Mouse (Mus musculus): ENCODE measurements at regions not wholly inside any gene's neighbourhood (a gene's known extent, or its start where the extent isn't known, plus 50 kb on each side); places are given as distances from the start of the nearest gene placed in this dataset.

- WGBS, result 87% methylated on average over 3 of the region's 3 CpGs
- no peaks in the 10 kb centered on the region for H3K9me3 ChIP-seq (ENCODE audit: control insufficient read depth, low read length)
- no peak for ATAC-seq (ENCODE audit: insufficient read depth, low FRiP score, low TSS enrichment)
- no peaks in the 10 kb centered on the region for H3K36me3 ChIP-seq (ENCODE audit: control insufficient read depth, insufficient read depth, low read length)
- DNase-seq (ENCODE audit: low spot score), result no peak
- no peak overlapping the region for H3K4me3 ChIP-seq (ENCODE audit: low read depth, low read length)
- H3K9ac ChIP-seq (ENCODE audit: low read length), result no peak overlapping the region
- no peaks in the 10 kb centered on the region for H3K4me1 ChIP-seq (ENCODE audit: control insufficient read depth, insufficient read depth, low read length)
- no peaks in the 10 kb centered on the region for H3K27me3 ChIP-seq (ENCODE audit: control insufficient read depth, insufficient read depth, low read length)
- no peak overlapping the region for H3K27ac ChIP-seq (ENCODE audit: low read depth, low read length)
- H3K4me2 ChIP-seq (ENCODE audit: low read depth), result no peak overlapping the region
These were observed 81.4 kb upstream of the Eif4g2 start for GRCm38 (mm10) chr7:111164276-111164675.

- Histone ChIP-seq H3K36me3 (ENCODE audit: control insufficient read depth, insufficient read depth, low read length) (no peaks in the 10 kb centered on the region), H3K9me3 (ENCODE audit: control insufficient read depth, low read length) (no peaks in the 10 kb centered on the region), H3K27me3 (ENCODE audit: control insufficient read depth, insufficient read depth, low read length) (no peaks in the 10 kb centered on the region), H3K9ac (ENCODE audit: low read length) (no peak overlapping the region), H3K27ac (ENCODE audit: low read depth, low read length) (no peak overlapping the region), H3K4me1 (ENCODE audit: control insufficient read depth, insufficient read depth, low read length) (no peaks in the 10 kb centered on the region), H3K4me2 (ENCODE audit: low read depth) (no peak overlapping the region), H3K4me3 (ENCODE audit: low read depth, low read length) (no peak overlapping the region)
- no peak for ATAC-seq (ENCODE audit: insufficient read depth, low FRiP score, low TSS enrichment)
- 42% methylated on average over 3 of the region's 3 CpGs for WGBS
- DNase-seq (ENCODE audit: low spot score), result no peak
These were observed 81.0 kb upstream of the Eif4g2 start for GRCm38 (mm10) chr7:111163861-111164260.

DNA sequence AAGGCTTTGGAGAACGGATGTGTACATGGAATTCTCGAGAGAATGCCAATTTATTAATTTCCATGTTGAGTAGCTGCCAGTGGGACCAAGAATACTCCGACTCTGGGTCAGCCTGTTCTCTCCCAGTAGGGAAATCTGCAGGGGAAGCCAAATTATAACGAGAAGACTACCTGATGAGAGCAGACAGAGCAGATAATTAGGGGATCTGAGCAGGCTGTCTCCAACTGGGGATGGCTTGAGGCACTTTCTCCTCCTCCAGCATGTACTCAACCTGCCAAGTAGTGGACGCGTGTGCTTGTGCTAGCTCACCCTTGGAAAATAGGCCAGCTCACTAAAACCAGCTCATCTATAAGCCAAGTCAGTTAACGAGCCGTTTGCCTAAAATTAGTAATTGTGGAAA lies 80.5 kb upstream of the Eif4g2 start:
- Histone ChIP-seq H3K9ac (ENCODE audit: low read length) (no peak overlapping the region), H3K9me3 (ENCODE audit: control insufficient read depth, low read length) (no peaks in the 10 kb centered on the region), H3K4me3 (ENCODE audit: low read depth, low read length) (no peak overlapping the region), H3K36me3 (ENCODE audit: control insufficient read depth, insufficient read depth, low read length) (no peaks in the 10 kb centered on the region), H3K4me2 (ENCODE audit: low read depth) (no peak overlapping the region), H3K4me1 (ENCODE audit: control insufficient read depth, insufficient read depth, low read length) (no peaks in the 10 kb centered on the region), H3K27ac (ENCODE audit: low read depth, low read length) (no peak overlapping the region), H3K27me3 (ENCODE audit: control insufficient read depth, insufficient read depth, low read length) (no peaks in the 10 kb centered on the region)
- WGBS, result 85% methylated on average over 8 of the region's 8 CpGs
- DNase-seq (ENCODE audit: low spot score), result no peak
- no peak for ATAC-seq (ENCODE audit: insufficient read depth, low FRiP score, low TSS enrichment)

DNA sequence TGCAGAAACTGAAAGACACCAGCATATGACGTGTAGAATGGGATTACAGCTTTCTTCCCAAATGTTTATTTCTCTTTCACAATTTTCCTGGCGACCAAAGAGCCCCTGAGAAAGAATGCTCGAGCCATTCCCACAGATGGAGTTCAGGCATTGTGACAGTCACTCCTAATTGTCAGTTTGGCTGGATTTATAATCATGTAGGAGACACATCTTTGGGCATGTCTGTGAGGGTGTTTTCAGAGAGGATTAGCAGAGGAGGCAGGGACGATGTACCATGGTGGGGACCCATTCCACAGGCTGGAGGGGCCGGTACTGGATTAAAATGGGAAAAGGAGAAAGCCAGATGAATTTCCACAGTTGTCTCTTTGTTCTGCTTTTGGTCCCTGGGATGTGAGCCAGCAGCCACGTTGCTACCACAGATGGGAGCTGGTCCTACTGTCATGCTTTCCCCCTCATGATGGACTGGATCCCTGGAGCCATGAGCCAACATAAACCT lies 76.0 kb upstream of the Eif4g2 start:
- H3K9ac ChIP-seq (ENCODE audit: low read length), result no peak overlapping the region
- no peak for ATAC-seq (ENCODE audit: insufficient read depth, low FRiP score, low TSS enrichment)
- H3K4me3 ChIP-seq (ENCODE audit: low read depth, low read length), result no peak overlapping the region
- H3K9me3 ChIP-seq (ENCODE audit: control insufficient read depth, low read length), result no peaks in the 10 kb centered on the region
- peaks cover 5% of the 10 kb centered on the region; the same call in 1 of the 2 replicates for H3K4me1 ChIP-seq (ENCODE audit: control insufficient read depth, insufficient read depth, low read length)
- H3K27ac ChIP-seq (ENCODE audit: low read depth, low read length), result no peak overlapping the region
- H3K27me3 ChIP-seq (ENCODE audit: control insufficient read depth, insufficient read depth, low read length), result no peaks in the 10 kb centered on the region
- H3K4me2 ChIP-seq (ENCODE audit: low read depth), result no peak overlapping the region
- no peaks in the 10 kb centered on the region for H3K36me3 ChIP-seq (ENCODE audit: control insufficient read depth, insufficient read depth, low read length)
- no peak for DNase-seq (ENCODE audit: low spot score)
- 61% methylated on average over 6 of the region's 6 CpGs for WGBS

- H3K36me3 ChIP-seq (ENCODE audit: control insufficient read depth, insufficient read depth, low read length), result no peaks in the 10 kb centered on the region
- no peaks in the 10 kb centered on the region for H3K9me3 ChIP-seq (ENCODE audit: control insufficient read depth, low read length)
- no peak overlapping the region for H3K27ac ChIP-seq (ENCODE audit: low read depth, low read length)
- no peak overlapping the region for H3K4me2 ChIP-seq (ENCODE audit: low read depth)
- peaks cover 5% of the 10 kb centered on the region; the same call in 1 of the 2 replicates for H3K4me1 ChIP-seq (ENCODE audit: control insufficient read depth, insufficient read depth, low read length)
- H3K4me3 ChIP-seq (ENCODE audit: low read depth, low read length), result no peak overlapping the region
- WGBS, result 49% methylated on average over 9 of the region's 9 CpGs
- H3K9ac ChIP-seq (ENCODE audit: low read length), result no peak overlapping the region
- ATAC-seq (ENCODE audit: insufficient read depth, low FRiP score, low TSS enrichment) (no peak), DNase-seq (ENCODE audit: low spot score) (no peak)
- no peaks in the 10 kb centered on the region for H3K27me3 ChIP-seq (ENCODE audit: control insufficient read depth, insufficient read depth, low read length)
These were observed 75.0 kb upstream of the Eif4g2 start for GRCm38 (mm10) chr7:111157754-111158325.

DNA sequence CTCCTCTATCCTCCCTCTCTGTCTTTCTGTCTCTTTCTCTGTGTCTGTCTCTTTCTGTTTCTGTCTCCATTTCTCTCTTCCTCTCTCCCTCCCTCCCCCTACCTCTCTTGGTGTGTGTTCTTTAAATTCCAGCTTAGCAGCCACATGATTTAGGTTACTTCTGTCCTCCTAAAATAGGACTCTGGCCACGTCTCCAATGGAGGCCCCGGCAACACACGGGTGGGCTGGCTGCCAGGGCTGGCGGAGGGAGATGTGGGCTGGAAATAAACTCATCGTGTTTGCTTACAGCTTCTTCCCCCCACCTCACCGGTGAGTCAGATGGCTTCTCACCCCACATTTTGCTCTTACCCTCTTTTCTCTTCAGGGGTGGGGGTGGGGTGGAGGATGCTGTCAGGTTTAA lies 74.5 kb upstream of the Eif4g2 start:
- ATAC-seq (ENCODE audit: insufficient read depth, low FRiP score, low TSS enrichment), result no peak
- H3K4me1 ChIP-seq (ENCODE audit: control insufficient read depth, insufficient read depth, low read length), result peaks cover 5% of the 10 kb centered on the region; the same call in 1 of the 2 replicates
- no peaks in the 10 kb centered on the region for H3K9me3 ChIP-seq (ENCODE audit: control insufficient read depth, low read length)
- no peak overlapping the region for H3K9ac ChIP-seq (ENCODE audit: low read length)
- no peak overlapping the region for H3K27ac ChIP-seq (ENCODE audit: low read depth, low read length)
- H3K4me2 ChIP-seq (ENCODE audit: low read depth), result no peak overlapping the region
- no peak for DNase-seq (ENCODE audit: low spot score)
- H3K36me3 ChIP-seq (ENCODE audit: control insufficient read depth, insufficient read depth, low read length), result no peaks in the 10 kb centered on the region
- H3K4me3 ChIP-seq (ENCODE audit: low read depth, low read length), result no peak overlapping the region
- 50% methylated on average over 6 of the region's 6 CpGs for WGBS
- H3K27me3 ChIP-seq (ENCODE audit: control insufficient read depth, insufficient read depth, low read length), result no peaks in the 10 kb centered on the region

DNA sequence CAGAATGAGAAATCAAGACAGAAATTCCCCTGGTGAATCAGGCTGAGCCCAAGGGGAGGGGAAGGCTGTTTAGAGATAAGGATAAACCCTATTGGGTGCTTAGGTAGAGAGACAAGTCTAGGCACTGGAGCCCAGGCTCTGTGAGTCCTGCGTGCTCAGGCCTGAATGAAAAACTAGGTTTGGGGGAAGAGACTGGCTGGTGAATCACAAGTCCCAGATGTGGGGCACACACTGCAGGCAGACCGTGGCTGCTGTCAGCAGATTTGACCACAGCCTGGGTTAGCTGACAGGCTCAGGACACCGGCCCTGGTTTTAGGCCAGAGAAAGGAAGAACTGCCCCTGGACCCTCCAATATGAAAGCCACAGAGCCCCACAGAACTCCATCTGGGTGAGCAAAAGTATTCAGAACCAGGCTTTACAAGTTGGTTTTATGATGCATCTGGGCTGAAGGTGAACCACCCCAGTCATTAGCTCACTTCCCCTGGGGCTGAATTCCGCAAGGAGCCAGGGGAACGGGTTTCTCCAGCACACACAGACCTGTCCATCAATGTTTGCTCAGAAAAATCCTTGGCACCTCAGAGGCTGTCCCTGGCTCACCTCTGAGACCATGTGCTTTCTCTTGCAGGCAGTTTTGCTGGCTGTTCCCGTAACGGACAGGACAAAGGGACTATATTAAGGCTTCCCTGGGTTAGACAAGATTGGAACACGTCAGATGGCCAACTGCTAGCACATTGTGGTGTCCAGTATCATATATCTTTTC lies 73.8 kb upstream of the Eif4g2 start:
- no peak for DNase-seq (ENCODE audit: low spot score)
- ATAC-seq (ENCODE audit: insufficient read depth, low FRiP score, low TSS enrichment), result no peak
- no peaks in the 10 kb centered on the region for H3K27me3 ChIP-seq (ENCODE audit: control insufficient read depth, insufficient read depth, low read length)

DNA sequence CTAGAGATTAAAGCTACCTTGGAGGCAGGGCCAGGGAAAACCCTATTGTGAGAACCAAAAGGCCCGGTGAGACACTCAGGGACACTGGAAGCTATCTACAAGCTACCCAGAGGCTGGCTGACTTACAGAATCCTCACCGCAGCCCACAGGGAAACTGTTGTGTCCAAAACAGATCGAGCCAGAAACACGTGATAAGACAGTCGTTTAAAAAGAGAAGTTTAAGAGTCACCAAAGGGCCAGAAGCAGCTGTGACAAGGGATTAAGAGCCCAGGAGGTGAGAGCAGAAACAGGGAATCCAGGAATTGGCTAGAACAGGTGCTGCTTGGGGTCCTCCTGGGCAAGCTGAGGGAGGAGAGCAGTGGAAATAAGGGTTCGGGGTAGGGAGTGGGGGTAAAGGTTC lies 73.2 kb upstream of the Eif4g2 start:
- H3K27ac ChIP-seq (ENCODE audit: low read depth, low read length), result no peak overlapping the region
- WGBS, result 69% methylated on average over 6 of the region's 6 CpGs
- no peak overlapping the region for H3K4me3 ChIP-seq (ENCODE audit: low read depth, low read length)
- ATAC-seq (ENCODE audit: insufficient read depth, low FRiP score, low TSS enrichment) (no peak), DNase-seq (ENCODE audit: low spot score) (no peak)
- H3K9ac ChIP-seq (ENCODE audit: low read length), result no peak overlapping the region
- no peak overlapping the region for H3K4me2 ChIP-seq (ENCODE audit: low read depth)
- H3K9me3 ChIP-seq (ENCODE audit: control insufficient read depth, low read length), result no peaks in the 10 kb centered on the region
- H3K36me3 ChIP-seq (ENCODE audit: control insufficient read depth, insufficient read depth, low read length), result no peaks in the 10 kb centered on the region
- H3K27me3 ChIP-seq (ENCODE audit: control insufficient read depth, insufficient read depth, low read length), result no peaks in the 10 kb centered on the region
- H3K4me1 ChIP-seq (ENCODE audit: control insufficient read depth, insufficient read depth, low read length), result peaks cover 5% of the 10 kb centered on the region; the same call in 1 of the 2 replicates

More for the DNA sequence above, 73.8 kb upstream of the Eif4g2 start:
- no peaks in the 10 kb centered on the region for H3K9me3 ChIP-seq (ENCODE audit: control insufficient read depth, low read length)
- H3K36me3 ChIP-seq (ENCODE audit: control insufficient read depth, insufficient read depth, low read length), result no peaks in the 10 kb centered on the region
- 45% methylated on average over 8 of the region's 8 CpGs for WGBS
- no peak overlapping the region for H3K9ac ChIP-seq (ENCODE audit: low read length)
- no peak overlapping the region for H3K4me3 ChIP-seq (ENCODE audit: low read depth, low read length)
- H3K4me2 ChIP-seq (ENCODE audit: low read depth), result 0 out of 2 replicates have a peak overlapping the region, but pooled peaks have one; percentile 14
- H3K4me1 ChIP-seq (ENCODE audit: control insufficient read depth, insufficient read depth, low read length), result peaks cover 5% of the 10 kb centered on the region; the same call in 1 of the 2 replicates
- H3K27ac ChIP-seq (ENCODE audit: low read depth, low read length), result no peak overlapping the region

DNA sequence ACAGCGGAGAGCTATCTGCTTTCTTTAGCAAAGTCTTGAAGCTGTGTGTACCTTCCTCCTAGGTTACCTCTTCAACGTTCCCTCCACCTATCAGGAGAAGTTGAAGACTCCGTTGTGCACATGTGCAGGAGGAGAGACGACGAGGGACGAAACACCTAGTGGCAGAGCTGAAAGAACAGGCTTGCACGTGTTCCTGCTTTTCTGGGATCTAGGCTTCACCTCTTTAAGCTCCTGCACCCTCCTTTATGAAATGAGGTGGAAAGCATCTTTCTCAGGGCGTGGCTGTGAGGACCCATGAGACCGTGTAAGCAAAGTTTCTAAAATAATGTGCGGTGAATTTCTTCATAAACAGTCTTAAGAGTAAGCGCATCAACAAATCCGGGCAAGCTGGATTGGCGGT lies 71.4 kb upstream of the Eif4g2 start:
- WGBS, result 90% methylated on average over 13 of the region's 13 CpGs
- Histone ChIP-seq H3K9ac (ENCODE audit: low read length) (no peak overlapping the region), H3K27me3 (ENCODE audit: control insufficient read depth, insufficient read depth, low read length) (no peaks in the 10 kb centered on the region), H3K4me3 (ENCODE audit: low read depth, low read length) (no peak overlapping the region), H3K4me1 (ENCODE audit: control insufficient read depth, insufficient read depth, low read length) (peaks cover 5% of the 10 kb centered on the region; the same call in 1 of the 2 replicates), H3K36me3 (ENCODE audit: control insufficient read depth, insufficient read depth, low read length) (no peaks in the 10 kb centered on the region), H3K9me3 (ENCODE audit: control insufficient read depth, low read length) (no peaks in the 10 kb centered on the region), H3K4me2 (ENCODE audit: low read depth) (no peak overlapping the region), H3K27ac (ENCODE audit: low read depth, low read length) (no peak overlapping the region)
- DNase-seq (ENCODE audit: low spot score) (no peak), ATAC-seq (ENCODE audit: insufficient read depth, low FRiP score, low TSS enrichment) (no peak)

All from neural tube, embryonic 11.5 days (tissue).